Mouse (Mus musculus): Measurements from ENCODE around the gene Atf3. TPM values are rescaled to one million over a fixed set of nuclear protein-coding genes. Genes with fewer than 3 reads are reported as not detected.

Atf3 gene
- total RNA-seq, 1 experiment from 2014 or later, result 4.8 TPM

- DNase-seq, result no peak
Measured at GRCm38 (mm10) chr1:191230355-191230931, 12.6 kb upstream of the Atf3 start.

DNA sequence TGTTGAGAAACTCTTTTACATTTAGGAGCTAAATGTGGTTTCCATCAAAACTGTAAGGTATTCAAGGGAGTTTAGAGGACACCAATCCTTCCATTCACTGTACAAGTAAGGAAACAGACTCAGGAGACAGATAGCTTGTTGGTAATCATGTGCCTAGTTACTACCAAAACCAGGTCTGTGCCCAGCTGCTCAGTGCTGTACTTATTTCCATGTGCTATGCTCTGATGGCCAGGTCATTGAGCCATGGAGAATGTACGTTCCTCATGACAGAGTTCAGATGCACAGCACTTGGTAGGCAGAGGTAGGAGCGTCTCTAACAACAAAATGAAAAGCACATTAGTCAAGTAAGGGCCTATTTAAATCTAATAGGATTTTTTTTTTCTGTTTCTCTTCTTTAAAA lies 8.7 kb upstream of the Atf3 start:
- no peak for DNase-seq

- no peak for DNase-seq
Measured at GRCm38 (mm10) chr1:191225771-191226170, 7.9 kb upstream of the Atf3 start.

DNA sequence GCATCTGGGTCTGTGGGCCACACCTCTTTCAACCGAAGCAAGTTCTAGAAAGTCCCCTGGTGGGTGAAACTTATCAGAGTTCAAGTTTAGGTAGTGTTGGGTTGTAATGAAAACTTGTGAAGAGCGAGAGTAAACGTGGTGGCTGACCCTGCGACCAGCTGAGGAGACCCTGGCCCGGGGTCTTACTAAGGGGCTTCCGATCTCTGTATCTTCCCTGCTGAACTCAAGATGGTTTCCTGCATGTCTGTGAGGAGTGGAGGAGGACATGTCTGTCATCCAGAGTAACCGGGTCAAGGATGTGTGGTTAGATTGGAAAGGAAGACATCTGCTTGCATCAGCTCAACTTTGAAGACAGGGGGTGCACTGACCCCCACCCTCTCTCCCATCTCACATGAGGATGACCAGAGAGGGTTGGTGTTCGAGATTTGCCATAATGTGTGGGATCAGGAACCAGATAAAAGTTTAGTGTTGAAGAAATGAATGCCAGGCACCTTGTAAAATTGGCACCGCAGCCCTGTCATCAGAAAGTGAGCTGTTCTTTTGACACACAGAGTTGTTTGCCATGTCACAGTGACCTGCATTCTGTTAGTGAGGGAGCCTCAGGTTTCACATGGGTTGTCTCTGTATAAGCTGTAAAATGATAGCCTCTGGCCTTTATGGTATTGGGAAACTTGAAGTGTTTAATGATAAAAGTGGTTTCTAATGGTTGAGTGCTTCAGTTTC lies 7.3 kb upstream of the Atf3 start:
- peak; percentile 12 for DNase-seq

- peak; percentile 96 for DNase-seq
Measured at GRCm38 (mm10) chr1:191224302-191224980, 6.6 kb upstream of the Atf3 start.

- DNase-seq, result no peak
Measured at GRCm38 (mm10) chr1:191223930-191224301, 6.1 kb upstream of the Atf3 start.

GRCm38 (mm10) chr1:191222031-191222430 lies 4.2 kb upstream of the Atf3 start:
- peak; percentile 88 for DNase-seq

- no peak for DNase-seq
Measured at GRCm38 (mm10) chr1:191220588-191220987, 2.7 kb upstream of the Atf3 start.

- DNase-seq, result no peak
Measured at GRCm38 (mm10) chr1:191219748-191220147, 1.9 kb upstream of the Atf3 start.

DNA sequence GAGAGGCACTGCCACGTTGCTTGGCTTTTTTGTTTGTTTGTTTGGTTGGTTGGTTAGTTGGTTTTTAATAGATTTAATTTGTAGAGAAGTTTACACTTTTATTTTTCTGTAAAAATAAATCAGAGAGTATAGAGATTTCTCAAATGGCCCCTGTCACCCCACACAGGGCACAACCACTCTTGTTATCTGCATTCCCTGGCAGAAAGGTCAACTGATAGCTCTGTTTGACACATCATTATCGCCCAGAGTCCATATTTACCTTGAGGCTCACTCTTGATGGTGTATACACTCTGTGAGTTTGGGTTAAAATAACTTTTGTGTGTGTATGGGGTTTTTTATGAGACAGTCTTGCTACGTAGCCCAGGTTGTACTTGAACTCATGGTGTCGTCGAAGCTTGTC lies 744 bp upstream of the Atf3 start:
- no peak for DNase-seq

GRCm38 (mm10) chr1:191215776-191216661 lies 1.8 kb downstream of the Atf3 start:
- DNase-seq, result peak; percentile 52

DNA sequence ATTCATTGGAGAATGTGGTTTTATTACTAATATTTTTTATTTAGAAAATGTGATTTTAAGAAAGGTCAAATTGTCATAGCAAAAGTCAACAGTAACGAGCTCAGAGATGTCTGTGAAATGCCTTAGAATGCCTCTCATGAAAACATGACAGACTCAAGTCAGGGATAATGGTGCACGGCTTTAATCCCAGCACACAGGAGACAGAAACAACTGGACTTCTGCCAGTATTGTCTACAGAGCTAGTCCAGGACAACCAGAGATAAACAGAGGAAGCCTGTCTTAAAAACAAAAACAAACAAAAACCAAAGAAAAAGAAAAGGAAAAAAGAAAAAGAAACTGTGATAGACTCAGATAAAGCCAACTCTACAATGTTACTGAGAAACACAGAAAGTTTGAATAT lies 6.7 kb downstream of the Atf3 start:
- no peak for DNase-seq

- no peak for DNase-seq
Measured at GRCm38 (mm10) chr1:191205791-191206190, 12.0 kb downstream of the Atf3 start.

DNA sequence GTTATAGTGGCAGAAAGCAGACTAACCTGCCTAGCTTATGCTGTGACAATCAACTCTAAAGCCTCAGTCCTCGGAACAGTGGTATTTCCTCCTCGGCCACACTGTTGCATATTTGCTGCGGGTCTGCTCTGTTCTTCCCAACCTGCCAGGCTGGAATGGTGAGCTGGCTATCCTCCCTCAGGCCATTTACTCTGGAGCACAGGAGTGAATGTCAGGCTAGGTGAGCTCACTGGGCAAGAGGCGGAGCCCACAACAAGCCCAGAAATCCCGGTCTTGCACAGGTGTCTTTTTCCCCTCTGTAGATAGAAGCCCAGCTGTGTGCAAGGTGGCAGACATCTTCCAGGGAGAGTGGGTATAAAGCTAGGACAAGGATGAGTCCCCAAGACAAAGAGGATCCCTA lies 13.0 kb downstream of the Atf3 start:
- no peak for DNase-seq

DNA sequence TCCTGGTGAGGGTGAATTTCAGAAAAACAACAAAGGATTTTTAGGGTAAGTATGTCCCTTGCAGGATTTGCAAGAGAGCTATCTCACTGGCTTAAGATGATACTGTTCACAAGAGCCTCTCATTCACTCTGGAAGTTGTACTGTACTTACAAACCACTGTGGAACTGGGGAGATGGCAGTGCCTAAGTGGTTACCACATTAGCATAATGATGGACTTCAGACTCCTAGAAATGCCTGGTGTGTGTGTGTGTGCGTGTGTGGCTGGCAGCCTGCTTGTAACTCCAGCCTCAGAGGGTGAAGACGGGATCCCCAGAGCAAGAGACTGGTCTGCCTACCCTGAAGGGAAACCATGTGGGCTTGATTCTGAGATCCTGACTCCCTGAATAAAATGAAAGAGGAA lies 14.3 kb downstream of the Atf3 start:
- no peak for DNase-seq

- no peak for DNase-seq
Measured at GRCm38 (mm10) chr1:191202208-191202952, 15.5 kb downstream of the Atf3 start.

DNA sequence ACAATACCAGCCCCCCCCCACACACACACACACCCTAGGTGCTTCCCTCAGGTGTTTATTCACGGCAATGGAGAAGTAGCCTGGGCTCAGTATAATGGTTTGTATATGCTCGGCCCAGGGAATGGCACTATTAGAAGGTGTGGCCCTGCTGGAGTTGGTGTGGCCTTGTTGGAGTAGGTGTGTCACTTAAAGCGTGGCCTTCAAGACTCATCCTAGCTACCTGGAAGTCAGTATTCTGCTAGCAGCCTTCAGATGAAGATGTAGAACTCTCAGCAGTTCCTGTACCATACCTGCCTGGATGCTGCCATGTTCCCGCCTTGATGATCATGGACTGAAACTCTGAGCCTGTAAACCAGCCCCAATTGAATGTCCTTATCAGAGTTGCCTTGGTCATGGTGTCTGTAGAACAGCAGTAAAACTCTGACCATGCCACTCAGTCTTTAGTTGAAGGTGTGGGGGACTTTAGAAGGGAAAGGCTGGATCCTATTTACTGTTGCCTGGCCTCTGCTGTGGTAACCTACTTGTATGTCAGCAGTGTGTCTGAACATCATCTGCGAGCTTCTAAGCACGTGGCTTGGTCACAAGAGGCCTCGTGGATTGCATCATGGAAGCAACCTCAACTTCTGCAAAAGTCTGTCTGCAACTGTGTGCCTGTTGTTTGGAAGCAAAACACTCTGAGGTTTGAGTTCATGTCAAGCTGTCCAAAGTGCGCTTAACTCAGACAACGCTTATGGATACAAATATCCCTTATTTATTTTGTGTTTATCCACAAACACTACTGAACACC lies 16.8 kb downstream of the Atf3 start:
- DNase-seq, result no peak

GRCm38 (mm10) chr1:191197916-191198315 lies 19.9 kb downstream of the Atf3 start:
- no peak for DNase-seq

DNA sequence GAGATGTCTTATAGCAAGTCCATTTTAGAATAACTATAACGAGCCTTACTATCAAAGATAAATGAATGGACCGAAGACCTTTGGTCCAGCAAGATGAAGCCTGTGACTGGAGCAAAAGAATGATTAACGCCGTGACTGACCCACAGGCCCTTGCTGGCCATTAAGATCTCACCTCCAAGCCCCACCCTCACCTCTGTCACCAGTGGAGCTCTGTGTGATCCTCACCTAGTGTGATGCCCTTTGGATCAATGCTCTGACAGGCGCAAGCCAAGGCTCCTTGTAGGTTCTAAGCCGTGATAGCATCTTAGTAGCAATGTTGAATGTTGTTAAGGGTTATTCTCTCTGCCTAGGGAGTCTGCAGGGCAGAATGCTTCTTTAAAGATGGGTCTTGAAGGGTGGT lies 21.8 kb downstream of the Atf3 start:
- no peak for DNase-seq

GRCm38 (mm10) chr1:191193657-191194424 lies 24.0 kb downstream of the Atf3 start:
- DNase-seq, result peak; percentile 51

Data from adrenal gland, postnatal 14 days (tissue).